Mouse (Mus musculus) bone marrow macrophage, adult 2 months (primary cell): ENCODE results near the gene Tmem216. TPM values are rescaled to one million over a fixed set of nuclear protein-coding genes. Genes with fewer than 3 reads are reported as not detected.
A peak's percentile ranks its signal among the peaks of the same experiment; 100 is the strongest.

Source experiments
- H3K27ac ChIP-seq: 2 replicates; pipeline ENCODE4 v1.5.1; 2012; ENCODE audit warnings: low read depth, low read length; ENCODE audit not compliant: insufficient read depth
- H3K4me1 ChIP-seq: 2 replicates; pipeline ENCODE4 v1.6.1; 2012; ENCODE audit warnings: low read length; ENCODE audit not compliant: control insufficient read depth, insufficient read depth
- H3K4me3 ChIP-seq: 2 replicates; pipeline ENCODE4 v1.5.1; 2012; ENCODE audit warnings: mild to moderate bottlenecking, low read length, moderate library complexity; ENCODE audit not compliant: insufficient read depth
- CTCF ChIP-seq: IDR thresholded peaks from 2 replicates; pipeline ENCODE4 v1.5.1; 2012; ENCODE audit warnings: low read depth, mild to moderate bottlenecking, low read length, moderate library complexity
- POLR2A ChIP-seq: IDR thresholded peaks from 2 replicates; pipeline ENCODE4 v1.6.1; 2012; ENCODE audit warnings: mild to moderate bottlenecking, low read depth, low read length, borderline replicate concordance
- polyA plus RNA-seq: library from polyadenylated mRNA; stranded (reverse); fragments of >200 nt; gene quantifications from 2 replicates; pipeline ENCODE4 v1.2.4, GENCODE M21; 2012; ENCODE audit not compliant: missing spikeins, insufficient read depth, insufficient read length

Gene Tmem216
- polyA plus RNA-seq, result 6.6 and 7.8 TPM in 2 replicates

- peaks cover 7% of the 10 kb centered on the region for H3K4me1 ChIP-seq
- H3K27ac ChIP-seq, result no peak within 1 kb of the TSS
These were observed at the start of gene Tmem216 for GRCm38 (mm10) chr19:10555624-10556510. Tmem216 (minus strand) TSS chr19:10556238.

GRCm38 (mm10) chr19:10605293-10605900 lies 49.4 kb upstream of the Tmem216 start, which contains the start of the genes Ddb1 and Tkfc:
Ddb1 (plus strand) TSS chr19:10605327.
Tkfc (minus strand) TSS chr19:10605654.
- peaks cover 31% of the 10 kb centered on the region for H3K4me1 ChIP-seq
- peak within 1 kb of the TSS; percentile 96 for H3K4me3 ChIP-seq
- H3K27ac ChIP-seq, result peak within 1 kb of the TSS; percentile 74
- TF ChIP-seq POLR2A (peak; percentile 64; the same call in 1 of the 2 replicates), CTCF (no peak)

More at GRCm38 (mm10) chr19:10555624-10556510, at the start of gene Tmem216:
- no peak for TF ChIP-seq POLR2A
- no peak for TF ChIP-seq CTCF
- peak within 1 kb of the TSS; percentile 78 for H3K4me3 ChIP-seq

DNA sequence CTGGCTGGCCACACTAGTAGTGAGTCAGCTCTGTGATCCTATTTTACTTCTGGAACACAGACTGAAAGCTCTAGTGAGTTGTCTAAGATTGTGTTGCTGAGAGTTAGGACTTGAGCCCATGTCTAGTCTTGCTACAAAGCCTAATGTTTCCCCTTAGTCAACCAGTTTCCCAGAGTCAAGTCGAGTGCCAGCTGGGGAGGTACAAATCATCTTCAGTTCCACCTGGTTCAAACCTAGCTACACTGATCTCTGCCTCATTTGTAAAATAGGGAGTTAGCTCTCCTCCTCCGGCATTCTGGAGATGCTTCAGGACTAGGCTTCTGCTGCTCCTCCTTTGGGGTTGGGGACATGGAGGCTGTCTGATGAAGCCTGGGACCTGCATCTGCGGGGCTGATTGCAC lies 48.5 kb upstream of the Tmem216 start:
- Histone ChIP-seq H3K4me1 (peaks cover 31% of the 10 kb centered on the region), H3K4me3 (peak overlapping the region; percentile 96), H3K27ac (peak overlapping the region; percentile 67)
- no peak for TF ChIP-seq POLR2A
- no peak for TF ChIP-seq CTCF

DNA sequence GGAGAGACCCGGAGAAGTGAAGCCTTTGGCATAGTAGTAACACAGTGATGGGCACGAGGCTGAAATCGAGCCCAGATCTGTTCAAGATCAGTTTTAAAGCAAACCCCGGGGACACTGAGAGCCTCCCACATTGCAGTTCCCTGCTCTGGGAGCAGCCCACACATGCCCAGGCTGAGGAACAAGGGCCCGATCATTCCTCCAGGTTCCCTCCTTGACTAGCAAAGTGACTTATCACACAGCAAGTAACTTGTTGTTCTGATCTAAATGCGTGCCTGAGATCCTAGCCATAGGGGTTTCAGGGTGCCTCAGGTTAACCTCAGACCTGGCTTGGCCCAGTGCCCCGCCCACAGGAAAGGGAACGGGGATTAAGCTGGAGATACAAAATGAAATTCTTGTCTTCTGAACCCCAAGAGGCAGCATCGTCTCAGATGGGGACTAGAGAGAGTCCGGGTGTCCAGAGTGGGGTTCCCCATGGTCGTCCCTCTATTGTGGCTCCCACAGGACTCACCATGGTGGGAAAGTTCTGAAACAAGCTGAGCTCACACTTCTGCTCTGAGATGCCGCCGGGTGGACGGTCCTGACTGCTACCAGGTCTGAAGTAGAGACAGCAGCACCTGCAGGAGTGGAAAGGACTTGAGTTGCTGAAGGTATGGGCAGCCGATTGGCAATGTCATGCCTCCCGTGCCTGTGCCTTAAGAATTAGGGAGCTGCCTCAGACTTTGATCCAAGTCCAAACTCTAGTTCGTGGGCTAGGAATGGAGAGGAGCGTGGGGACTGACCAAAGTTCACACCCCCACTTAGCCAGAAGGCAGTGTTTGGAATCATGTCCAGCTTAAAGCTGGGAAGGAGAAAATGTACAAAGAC lies 47.9 kb upstream of the Tmem216 start:
- Histone ChIP-seq H3K4me3 (no peak overlapping the region), H3K4me1 (peaks cover 31% of the 10 kb centered on the region), H3K27ac (no peak overlapping the region)
- TF ChIP-seq POLR2A (no peak), CTCF (no peak)

GRCm38 (mm10) chr19:10602787-10603186 lies 46.7 kb upstream of the Tmem216 start:
- H3K27ac ChIP-seq, result peak overlapping the region; percentile 49
- TF ChIP-seq POLR2A (no peak), CTCF (peak; percentile 62)
- peak overlapping the region; percentile 33 for H3K4me3 ChIP-seq
- peaks cover 29% of the 10 kb centered on the region for H3K4me1 ChIP-seq

GRCm38 (mm10) chr19:10602247-10602769 lies 46.3 kb upstream of the Tmem216 start:
- Histone ChIP-seq H3K4me1 (peaks cover 28% of the 10 kb centered on the region), H3K27ac (peak overlapping the region; percentile 49), H3K4me3 (peak overlapping the region; percentile 33)
- TF ChIP-seq POLR2A (no peak), CTCF (no peak)

GRCm38 (mm10) chr19:10599648-10600047 lies 43.6 kb upstream of the Tmem216 start:
- no peak overlapping the region for H3K4me3 ChIP-seq
- peaks cover 21% of the 10 kb centered on the region for H3K4me1 ChIP-seq
- no peak overlapping the region for H3K27ac ChIP-seq
- TF ChIP-seq CTCF, result no peak
- no peak for TF ChIP-seq POLR2A

GRCm38 (mm10) chr19:10598188-10598587 lies 42.1 kb upstream of the Tmem216 start:
- peaks cover 16% of the 10 kb centered on the region for H3K4me1 ChIP-seq
- no peak overlapping the region for H3K4me3 ChIP-seq
- no peak overlapping the region for H3K27ac ChIP-seq
- TF ChIP-seq CTCF (peak; percentile 46; the same call in 1 of the 2 replicates), POLR2A (no peak)

DNA sequence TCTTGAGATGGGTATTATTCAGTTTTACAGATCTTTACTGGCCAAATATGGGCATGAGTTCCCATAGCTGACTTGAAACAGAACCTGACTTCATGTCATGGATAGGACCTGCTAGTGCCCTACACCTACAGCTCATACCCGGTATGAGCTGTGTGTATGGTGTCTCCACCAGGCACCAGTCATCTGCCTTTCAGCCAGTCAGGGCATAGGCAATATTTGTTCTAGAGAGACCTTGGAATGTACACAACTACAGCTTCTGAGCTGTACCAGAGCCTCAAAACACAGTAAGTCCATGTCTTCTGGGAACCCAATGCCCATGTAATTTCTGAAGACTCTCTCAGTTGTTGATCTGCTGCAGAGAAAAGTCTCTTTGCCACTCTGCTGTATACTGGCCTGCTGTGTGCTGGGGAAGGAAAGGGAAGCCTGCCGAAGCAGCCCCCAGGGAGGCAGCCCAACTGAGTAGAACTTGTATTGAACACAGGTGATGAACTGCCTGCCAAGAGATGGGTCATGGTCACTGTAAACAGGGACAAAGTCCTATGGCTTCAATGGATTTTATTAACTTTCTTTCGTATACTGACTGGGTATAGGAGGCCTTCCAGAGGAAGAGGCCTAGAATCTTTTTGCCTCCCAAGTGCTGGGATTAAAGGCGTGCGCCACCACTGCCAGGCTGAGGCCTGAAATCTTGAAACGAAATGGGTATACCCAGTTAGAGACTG lies 35.8 kb upstream of the Tmem216 start:
- Histone ChIP-seq H3K27ac (no peak overlapping the region), H3K4me1 (peaks cover 9% of the 10 kb centered on the region), H3K4me3 (no peak overlapping the region)
- TF ChIP-seq POLR2A (no peak), CTCF (no peak)
